Comparison of ENCODE assay signal across 15 mouse cellular contexts in genomic region chr5:9703385-9704009, GRCm38 (mm10). TPM values are rescaled to one million over a fixed set of nuclear protein-coding genes. Genes with fewer than 3 reads are reported as not detected.
A peak's percentile ranks its signal among the peaks of the same experiment; 100 is the strongest.
DNase-seq lines count a peak whose midpoint lies in the region; ATAC-seq and TF ChIP-seq lines count a peak whose summit lies in the region.
"Had no signal": no experiment of that assay in that cellular context is flagged by ENCODE, and none has a peak within 500 bp of the region (broad histone marks: within the 10 kb centered on the region; RNA-seq: fewer than 3 reads in every experiment).

No protein-coding gene starts in this region.

- ATAC-seq in hindbrain, embryonic 15.5 days (ENCODE audit: low FRiP score, low read depth), result peak; percentile 56; the same call in 1 of the 2 replicates
- ATAC-seq in neural tube, embryonic 14.5 days (ENCODE audit: low read depth), result peak; percentile 63

- intact Hi-C loops in left cerebral cortex, postnatal 25 days (cut with DNase I), result no loop called here

- no peak overlapping the region for H3K4me3 ChIP-seq in layer of hippocampus, adult 2 months
- no peak overlapping the region for H3K4me3 ChIP-seq in hindbrain, embryonic 15.5 days
- H3K4me3 ChIP-seq in neural tube, embryonic 14.5 days (ENCODE audit: low read depth, low read length), result no peak overlapping the region
- H3K4me3 ChIP-seq: embryonic facial prominence, embryonic 13.5 days; heart, embryonic 15.5 days; limb, embryonic 12.5 days; lung, embryonic 15.5 days; myocyte had no signal

- no peaks in the 10 kb centered on the region for H3K36me3 ChIP-seq in hindbrain, embryonic 15.5 days
- H3K36me3 ChIP-seq in neural tube, embryonic 14.5 days (ENCODE audit: control insufficient read depth, insufficient read depth, low read length), result no peaks in the 10 kb centered on the region
- H3K36me3 ChIP-seq: embryonic facial prominence, embryonic 13.5 days; heart, embryonic 15.5 days; limb, embryonic 12.5 days; lung, embryonic 15.5 days had no signal

- 28% methylated on average over 3 of the region's 3 CpGs for WGBS in hindbrain, embryonic 15.5 days
- WGBS in neural tube, embryonic 14.5 days, result 22% methylated on average over 3 of the region's 3 CpGs

- DNase-seq in layer of hippocampus, adult 2 months (ENCODE audit: low spot score in 2 of 2), result peak; percentile 21 to 31
- no peak for DNase-seq in layer of hippocampus, adult 9-10 months (ENCODE audit: low spot score)
- DNase-seq in embryo, embryonic 9.5 days (ENCODE audit: extremely low spot score), result peak; percentile 9
- no peak for DNase-seq in adrenal gland, adult 8-10 months
- no peak for DNase-seq in left cerebral cortex, postnatal 25 days (ENCODE audit: low spot score in 2 of 2)
- no peak for DNase-seq in heart, adult 9 months (ENCODE audit: low spot score in 2 of 2)

- no peak overlapping the region for H3K9ac ChIP-seq in hindbrain, embryonic 15.5 days
- H3K9ac ChIP-seq in neural tube, embryonic 14.5 days (replicated peaks; ENCODE audit: low read depth, low read length), result no peak overlapping the region
- H3K9ac ChIP-seq: embryonic facial prominence, embryonic 13.5 days; heart, embryonic 15.5 days; limb, embryonic 12.5 days; lung, embryonic 15.5 days had no signal

- TF ChIP-seq CTCF in layer of hippocampus, adult 2 months (conservative IDR thresholded peaks at IDR 0.05), result peak; percentile 80

- peak overlapping the region; percentile 85 for H3K27ac ChIP-seq in layer of hippocampus, adult 2 months
- H3K27ac ChIP-seq in hindbrain, embryonic 15.5 days (replicated peaks), result 0 out of 2 replicates have a peak overlapping the region, but pooled peaks have one; percentile 3
- no peak overlapping the region for H3K27ac ChIP-seq in neural tube, embryonic 14.5 days (ENCODE audit: low read depth, low read length)
- H3K27ac ChIP-seq: embryonic facial prominence, embryonic 13.5 days; heart, embryonic 15.5 days; limb, embryonic 12.5 days; lung, embryonic 15.5 days had no signal

- no peak overlapping the region for H3K4me2 ChIP-seq in hindbrain, embryonic 15.5 days
- no peak overlapping the region for H3K4me2 ChIP-seq in neural tube, embryonic 14.5 days (ENCODE audit: low read depth, low read length)
- H3K4me2 ChIP-seq: embryonic facial prominence, embryonic 13.5 days; heart, embryonic 15.5 days; limb, embryonic 12.5 days; lung, embryonic 15.5 days had no signal

- H3K4me1 ChIP-seq in hindbrain, embryonic 15.5 days (replicated peaks), result no peaks in the 10 kb centered on the region; the same call in 1 of the 2 replicates
- H3K4me1 ChIP-seq in neural tube, embryonic 14.5 days (ENCODE audit: control insufficient read depth, insufficient read depth, low read length), result no peaks in the 10 kb centered on the region
- H3K4me1 ChIP-seq: embryonic facial prominence, embryonic 13.5 days; heart, embryonic 15.5 days; limb, embryonic 12.5 days; lung, embryonic 15.5 days had no signal

- no peaks in the 10 kb centered on the region for H3K27me3 ChIP-seq in hindbrain, embryonic 15.5 days
- H3K27me3 ChIP-seq in neural tube, embryonic 14.5 days (ENCODE audit: control insufficient read depth, insufficient read depth, low read length), result no peaks in the 10 kb centered on the region
- H3K27me3 ChIP-seq: embryonic facial prominence, embryonic 13.5 days; heart, embryonic 15.5 days; limb, embryonic 12.5 days; lung, embryonic 15.5 days had no signal

- no peaks in the 10 kb centered on the region for H3K9me3 ChIP-seq in hindbrain, embryonic 15.5 days
- H3K9me3 ChIP-seq in neural tube, embryonic 14.5 days (ENCODE audit: control insufficient read depth, low read length), result no peaks in the 10 kb centered on the region
- H3K9me3 ChIP-seq: embryonic facial prominence, embryonic 13.5 days; heart, embryonic 15.5 days; limb, embryonic 12.5 days; lung, embryonic 15.5 days had no signal

RNA-seq across cellular contexts. Expression of gene Grm3, which starts 21.5 kb away (rescaled TPM):
- total RNA-seq in layer of hippocampus, adult 2 months (2021), result 10 to 100 TPM; 60.3 to 61.7 TPM
- polyA plus RNA-seq in hindbrain, embryonic 15.5 days (2015; fragmentation: Nextera tagmentation; extraction: Ambion mirVana), result 64.2 and 68.2 TPM in 2 replicates
- polyA plus RNA-seq in neural tube, embryonic 14.5 days (2014; fragmentation: Nextera tagmentation; extraction: Ambion mirVana), result 31.7 and 40.3 TPM in 2 replicates
- total RNA-seq in adrenal gland, adult 8-10 months (2022), result under 1 TPM; 0.09 to 0.22 (median 0.14) TPM
- total RNA-seq in left cerebral cortex, postnatal 25 days (2021), result 100 to 1,000 TPM; 131 to 135 TPM
- total RNA-seq: gastrocnemius, adult 18-20 months had no signal
- polyA plus RNA-seq: myocyte; small intestine, adult 2 months had no signal

Comparison
In these comparisons a context has a peak if more than half of its experiments do, and no peak if none do; other contexts are left out.
1. DNase-seq: peak in layer of hippocampus, adult 2 months (2 of 2) and embryo, embryonic 9.5 days (single experiment); none in layer of hippocampus, adult 9-10 months (single experiment), adrenal gland, adult 8-10 months (single experiment), left cerebral cortex, postnatal 25 days (0 of 2) and heart, adult 9 months (0 of 2).
2. RNA of gene Grm3, which starts 21.5 kb away (total RNA-seq): 131 to 135 TPM in left cerebral cortex, postnatal 25 days and 60.3 to 61.7 TPM in layer of hippocampus, adult 2 months; 0.09 to 0.22 TPM in adrenal gland, adult 8-10 months; every median in the first group is over 10 times any median in the second.